Mouse (Mus musculus): ENCODE measurements around the gene Dok3.
"Not testable (repeated sequence)": the region's sequence is repeated elsewhere in the genome, so short reads cannot be mapped to it uniquely, and the experiment has no call there.

Dok3 gene

DNA sequence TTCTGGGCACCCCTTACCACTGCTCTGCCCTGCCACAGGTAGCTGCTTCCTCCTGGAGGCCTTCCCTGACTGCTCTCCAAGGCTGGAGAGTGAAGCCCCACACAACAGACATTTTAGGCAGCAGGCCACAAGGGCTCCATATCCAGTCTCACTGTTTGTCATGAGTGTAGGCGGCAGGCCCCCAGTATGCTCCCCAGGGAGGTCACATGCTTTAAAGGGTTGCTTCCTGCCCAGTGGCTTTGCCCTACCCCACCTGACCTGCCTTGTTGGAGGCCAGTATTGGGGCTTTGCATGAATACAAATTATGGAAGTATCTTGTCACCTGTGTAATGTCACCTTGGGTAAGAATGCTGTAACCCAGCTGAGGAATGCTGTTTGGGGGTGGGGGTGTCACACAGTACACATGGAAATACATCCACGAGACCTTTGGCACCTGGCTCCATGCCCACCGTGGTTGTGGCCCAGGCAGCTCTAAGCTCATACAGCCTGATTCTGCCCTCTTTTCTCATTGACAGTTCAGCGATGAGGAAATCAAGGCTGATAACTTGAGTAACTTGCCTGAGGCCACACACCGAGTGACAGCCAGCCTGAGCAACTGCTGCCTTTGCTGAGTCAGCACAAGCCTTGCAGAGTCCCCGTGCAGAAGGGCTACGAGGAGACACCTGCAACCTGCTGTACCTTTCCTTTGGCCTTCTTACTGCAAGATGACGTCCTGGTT, at the start of gene Dok3:
Gene Dok3, minus strand, starts transcription at position 99 of the 718 bp plus-strand sequence.
- no peak for DNase-seq (ENCODE audit: low spot score)

DNA sequence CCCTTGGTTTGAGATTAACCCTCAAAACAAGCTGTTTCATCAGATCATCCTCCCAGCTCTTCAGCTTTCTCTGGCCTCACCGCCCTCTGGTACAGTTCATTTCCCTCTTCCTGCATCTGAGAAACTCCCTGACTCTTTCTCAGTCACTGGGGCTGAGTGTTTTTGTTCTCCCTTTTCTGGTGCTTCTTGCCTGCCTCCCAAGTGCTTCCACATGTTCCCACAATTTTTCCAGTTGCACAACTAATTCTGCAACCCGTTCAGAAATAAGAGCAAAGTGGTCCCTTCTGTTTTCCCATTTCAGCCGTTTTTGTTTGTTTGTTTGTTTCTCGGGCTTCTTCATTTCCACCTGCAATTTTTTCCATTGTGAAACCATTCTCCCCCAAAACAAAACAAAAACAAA, 49.0 kb upstream of the Dok3 start:
- no peak for DNase-seq (ENCODE audit: low spot score)

DNA sequence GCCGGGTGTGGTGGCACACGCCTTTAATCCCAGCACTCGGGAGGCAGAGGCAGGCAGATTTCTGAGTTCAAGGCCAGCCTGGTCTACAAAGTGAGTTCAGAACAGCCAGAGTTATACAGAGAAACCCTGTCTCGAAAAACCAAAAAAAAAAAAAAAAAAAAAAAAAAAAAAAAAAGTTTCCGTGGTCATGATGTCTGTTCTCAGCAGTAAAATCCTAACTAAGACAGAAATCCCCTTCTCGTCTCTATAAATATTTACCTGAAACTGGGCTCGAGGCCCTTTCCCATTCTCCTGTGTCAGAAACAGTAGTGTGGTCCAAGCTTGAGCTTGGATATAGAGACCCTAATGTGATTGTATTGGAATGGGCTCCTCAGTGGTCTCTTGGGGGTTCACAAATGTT, 47.8 kb upstream of the Dok3 start:
- not testable (repeated sequence) for DNase-seq (ENCODE audit: low spot score)

GRCm38 (mm10) chr13:55575932-55576331, 46.8 kb upstream of the Dok3 start:
- no peak for DNase-seq (ENCODE audit: low spot score)

DNA sequence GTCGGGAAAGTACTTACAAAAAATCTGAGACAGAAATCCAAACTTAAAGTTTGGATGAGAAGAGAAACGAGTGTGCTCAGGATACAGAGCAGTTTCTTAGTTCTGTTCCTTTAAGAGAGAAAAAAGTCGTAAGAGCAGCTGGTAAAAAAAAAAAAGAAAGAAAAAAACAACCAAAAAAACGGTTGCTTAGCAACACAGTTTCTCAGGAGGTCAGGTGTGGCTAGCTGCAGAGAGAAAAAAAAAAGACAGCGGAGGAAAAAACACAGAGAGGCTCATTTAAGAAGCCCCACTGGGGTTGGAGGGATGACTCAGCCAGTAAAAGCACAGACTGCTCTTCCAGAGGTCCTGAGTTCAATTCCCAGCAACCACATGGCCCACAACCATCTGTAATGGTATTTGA, 45.2 kb upstream of the Dok3 start:
- DNase-seq (ENCODE audit: low spot score), result no peak

DNA sequence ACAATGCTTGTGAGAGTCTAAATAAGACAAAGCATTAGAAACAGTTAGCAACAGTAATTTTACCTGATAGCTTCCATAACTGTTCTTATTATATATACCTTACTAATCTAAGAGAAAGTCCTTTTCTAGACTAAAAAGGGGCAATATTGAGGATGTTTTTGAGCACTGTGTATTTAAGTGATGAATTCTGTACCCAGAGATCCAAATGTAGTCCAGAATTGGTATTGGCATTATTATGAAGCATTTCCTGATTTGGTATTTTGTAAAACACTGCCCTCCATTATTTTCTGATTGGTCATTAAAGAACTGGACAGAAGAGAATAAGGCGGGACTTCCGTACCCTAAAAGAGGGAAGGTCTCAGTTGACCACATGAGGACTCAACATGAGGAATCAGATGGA, 44.3 kb upstream of the Dok3 start, which contains the start of gene Tmed9:
Gene Tmed9, plus strand, starts transcription at position 301 of the 400 bp plus-strand sequence.
- no peak for DNase-seq (ENCODE audit: low spot score)

- no peak for DNase-seq (ENCODE audit: low spot score)
These were observed 42.9 kb upstream of the Dok3 start for GRCm38 (mm10) chr13:55571977-55572376.

GRCm38 (mm10) chr13:55571027-55571751, 42.1 kb upstream of the Dok3 start, which contains the start of gene Fam193b:
Gene Fam193b (minus strand): TSS chr13:55571120.
- peak; percentile 96 for DNase-seq (ENCODE audit: low spot score)

DNA sequence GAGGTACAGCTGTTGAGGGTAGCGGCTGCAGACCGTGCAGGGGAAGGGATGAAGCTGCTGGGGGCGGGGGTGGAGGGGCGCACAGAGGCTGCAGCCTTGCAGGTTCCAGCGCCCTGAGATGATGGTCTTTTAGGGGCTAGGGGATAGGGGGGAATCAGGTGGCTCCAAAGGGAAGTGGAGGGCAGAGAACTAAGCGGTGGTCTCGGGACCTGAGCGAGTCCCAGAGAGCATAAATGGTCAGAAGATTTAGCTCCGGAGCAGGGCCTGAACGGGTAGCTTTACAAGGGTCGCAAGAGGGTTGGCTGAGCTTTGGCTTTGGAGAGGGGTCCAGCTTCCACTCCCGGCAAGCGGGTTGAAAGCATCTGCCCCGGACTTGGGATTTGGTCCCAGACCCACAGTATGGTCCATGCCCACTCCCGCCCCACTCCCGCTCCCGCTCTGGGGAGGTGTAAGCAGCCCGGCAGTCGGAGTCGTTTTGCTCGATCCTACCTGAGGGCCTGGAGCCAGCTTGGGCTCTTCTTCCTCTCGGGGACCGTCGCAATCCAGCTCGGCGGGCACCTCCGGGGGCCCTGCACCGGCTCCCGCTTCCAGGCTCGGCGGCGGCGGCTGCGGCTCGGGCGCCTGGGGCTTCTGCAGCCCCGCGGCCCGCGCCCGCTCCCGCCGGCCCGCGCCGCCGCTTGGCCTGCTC, 41.3 kb upstream of the Dok3 start:
- DNase-seq (ENCODE audit: low spot score), result no peak

DNA sequence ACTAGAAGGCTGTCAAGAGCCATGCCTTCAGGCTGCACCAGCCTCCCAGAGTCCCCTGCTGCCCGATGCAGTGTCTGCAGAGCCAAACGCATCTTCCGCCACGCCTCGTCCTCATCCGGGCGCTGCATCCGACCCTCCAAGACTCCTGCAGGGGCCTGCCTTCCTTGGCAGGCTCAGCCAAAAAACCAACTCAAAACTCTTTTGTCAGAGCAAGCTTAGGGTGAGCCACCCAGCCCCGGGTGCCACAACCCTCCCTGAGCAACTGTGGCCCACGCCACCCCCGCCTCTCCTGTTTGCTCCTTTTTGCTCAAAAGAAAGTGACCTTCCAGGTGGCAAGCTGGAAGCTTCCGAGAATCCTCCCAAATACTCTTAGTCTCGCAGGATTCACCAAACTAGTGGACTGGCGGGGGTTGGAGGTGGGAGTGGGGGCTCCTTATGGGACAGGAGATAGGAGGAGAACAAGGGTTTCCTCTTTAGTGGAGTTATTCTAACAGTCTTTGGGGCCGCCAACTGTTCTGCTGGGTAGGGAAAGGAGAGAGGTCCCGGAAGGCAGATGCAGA, 40.7 kb upstream of the Dok3 start:
- DNase-seq (ENCODE audit: low spot score), result no peak

DNA sequence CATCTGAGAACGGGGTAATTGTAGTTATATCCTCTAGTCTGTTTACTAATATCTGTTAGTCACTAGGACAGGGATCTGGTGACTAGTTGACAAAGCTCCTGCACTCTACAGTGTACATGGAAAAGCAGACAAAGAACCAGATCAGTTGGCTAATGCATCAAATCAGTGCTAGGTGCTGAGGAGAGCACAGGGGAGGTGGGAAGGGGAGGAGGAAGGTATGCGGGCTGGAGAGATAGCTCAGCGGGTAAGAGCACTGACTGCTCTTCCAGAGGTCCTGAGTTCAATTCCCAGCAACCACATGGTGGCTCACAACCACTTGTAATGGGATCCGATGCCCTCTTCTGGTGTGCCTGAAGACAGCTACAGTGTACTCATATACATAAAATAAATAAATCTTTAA, 39.4 kb upstream of the Dok3 start:
- not testable (repeated sequence) for DNase-seq (ENCODE audit: low spot score)

GRCm38 (mm10) chr13:55567949-55568348, 38.9 kb upstream of the Dok3 start:
- no peak for DNase-seq (ENCODE audit: low spot score)

DNA sequence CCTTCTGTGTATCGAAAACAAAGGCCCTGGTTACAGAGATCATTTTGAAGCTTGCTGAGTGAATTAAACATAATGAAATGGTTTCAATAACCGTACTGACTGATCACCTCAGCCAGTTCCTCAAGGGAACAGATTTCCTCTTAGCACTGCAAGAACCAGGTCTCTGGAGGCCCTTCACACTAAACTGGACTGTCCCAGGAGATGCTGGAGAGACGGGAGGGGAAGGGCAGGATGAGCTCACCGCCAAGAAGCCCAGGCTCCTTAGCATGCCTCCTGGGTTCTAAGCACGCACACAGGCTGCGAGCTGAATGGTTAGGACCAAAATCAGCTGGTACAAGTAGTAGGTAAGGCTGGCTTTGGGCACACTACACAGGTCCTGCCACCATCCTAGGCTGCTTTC, 37.9 kb upstream of the Dok3 start:
- DNase-seq (ENCODE audit: low spot score), result no peak

GRCm38 (mm10) chr13:55563266-55563879, 34.3 kb upstream of the Dok3 start:
- DNase-seq (ENCODE audit: low spot score), result no peak

- DNase-seq (ENCODE audit: low spot score), result no peak
These were observed 28.4 kb upstream of the Dok3 start for GRCm38 (mm10) chr13:55557499-55557898.

- no peak for DNase-seq (ENCODE audit: low spot score)
These were observed 26.8 kb upstream of the Dok3 start for GRCm38 (mm10) chr13:55555921-55556320.

DNA sequence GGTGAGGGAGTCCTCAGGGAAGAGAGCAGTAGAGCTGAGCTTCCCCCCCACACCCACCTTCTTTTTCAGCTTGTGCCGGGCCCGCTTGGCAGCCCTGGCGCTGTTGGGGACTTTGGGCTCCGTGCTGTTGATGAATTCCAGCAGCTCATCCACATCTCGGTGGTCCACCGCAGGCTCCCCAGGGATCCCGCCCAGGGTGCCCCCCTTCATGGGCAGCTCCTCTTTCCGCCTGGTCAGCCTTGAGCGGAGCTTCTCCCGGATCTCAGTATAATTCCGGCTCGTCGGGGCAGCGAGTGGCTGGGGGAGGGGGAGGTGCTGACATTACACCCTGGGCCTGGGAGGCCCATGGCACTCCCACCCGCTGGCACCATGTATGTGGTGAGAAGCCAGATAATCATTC, 20.0 kb upstream of the Dok3 start:
- no peak for DNase-seq (ENCODE audit: low spot score)

DNA sequence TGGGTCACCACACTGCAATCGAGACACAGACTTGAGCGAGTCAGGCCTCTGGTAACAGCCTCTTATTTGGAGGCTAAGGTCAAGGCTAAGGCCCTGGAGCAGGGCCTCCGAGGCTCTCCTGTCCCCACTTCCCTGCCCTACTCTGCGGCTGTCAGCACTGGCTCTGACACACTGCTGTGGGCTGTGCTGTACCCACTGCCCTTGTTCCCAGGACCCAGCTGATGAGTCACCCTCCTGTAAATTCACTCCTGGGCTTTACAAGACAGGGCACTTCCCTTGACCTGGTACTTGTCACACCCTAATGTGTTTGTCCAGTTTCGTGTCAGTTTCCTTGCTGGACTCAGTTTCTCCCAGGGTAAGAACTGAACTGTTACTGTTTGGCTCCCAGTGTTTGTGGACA, 19.3 kb upstream of the Dok3 start:
- no peak for DNase-seq (ENCODE audit: low spot score)

DNA sequence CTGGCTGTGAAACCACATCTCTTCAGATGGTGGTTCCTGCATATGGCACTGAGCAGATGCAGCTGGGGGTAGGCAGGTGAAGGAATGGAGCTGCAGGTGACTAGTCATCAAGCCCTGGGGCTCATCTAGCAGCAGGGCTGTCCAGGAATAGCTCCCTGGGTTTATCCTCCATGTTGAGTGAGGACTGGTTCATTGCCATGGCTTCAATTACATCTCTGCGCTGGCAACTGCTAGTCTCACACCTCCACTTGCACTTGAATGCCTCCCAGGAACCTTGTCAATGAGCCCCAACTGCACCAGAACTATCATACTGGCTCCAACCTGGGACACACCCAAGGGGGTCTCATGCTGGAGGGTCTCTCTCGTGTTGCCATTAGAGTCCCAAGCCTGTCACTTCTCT, 18.8 kb upstream of the Dok3 start:
- no peak for DNase-seq (ENCODE audit: low spot score)

GRCm38 (mm10) chr13:55544792-55545191, 15.7 kb upstream of the Dok3 start:
- DNase-seq (ENCODE audit: low spot score), result no peak

DNA sequence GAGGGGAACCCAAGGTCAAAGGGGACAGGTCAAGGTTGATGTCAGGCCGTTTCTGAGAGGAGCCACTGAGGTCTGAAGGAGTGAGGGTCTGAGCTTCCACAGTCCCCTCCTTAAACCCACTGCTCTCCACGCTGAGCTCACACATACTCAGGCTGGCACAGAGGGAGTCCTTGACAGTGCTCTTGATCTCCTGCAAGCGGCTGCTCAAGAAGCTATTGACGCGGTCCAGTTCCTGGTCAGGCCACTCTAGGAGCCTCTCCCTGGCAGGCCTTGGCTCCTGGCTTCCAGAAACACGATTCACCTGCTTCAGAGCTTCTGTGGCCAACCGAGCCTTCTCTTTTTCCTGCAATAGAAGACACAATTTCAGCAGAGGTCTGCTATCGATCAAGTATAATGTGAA, 14.4 kb upstream of the Dok3 start:
- no peak for DNase-seq (ENCODE audit: low spot score)

GRCm38 (mm10) chr13:55542891-55543290, 13.8 kb upstream of the Dok3 start:
- DNase-seq (ENCODE audit: low spot score), result peak; percentile 48
